Mouse (Mus musculus) ovary, postnatal 14 days (tissue): Measurements from ENCODE around the gene Scimp.
"Not testable (repeated sequence)": the region's sequence is repeated elsewhere in the genome, so short reads cannot be mapped to it uniquely, and the experiment has no call there.

Source experiments
- DNase-seq: peaks from one replicate; pipeline ENCODE4 v3.0.0; 2022; ENCODE audit warnings: low spot score

Gene Scimp

GRCm38 (mm10) chr11:70811471-70812240 lies 730 bp downstream of the Scimp start:
- no peak for DNase-seq

- DNase-seq, result no peak
These were observed 1.3 kb downstream of the Scimp start for GRCm38 (mm10) chr11:70811041-70811440.

- no peak for DNase-seq
These were observed 3.4 kb downstream of the Scimp start for GRCm38 (mm10) chr11:70809011-70809410.

GRCm38 (mm10) chr11:70808101-70808500 lies 4.3 kb downstream of the Scimp start:
- no peak for DNase-seq

GRCm38 (mm10) chr11:70807630-70808029 lies 4.8 kb downstream of the Scimp start:
- DNase-seq, result no peak

GRCm38 (mm10) chr11:70806697-70807096 lies 5.7 kb downstream of the Scimp start:
- DNase-seq, result no peak

GRCm38 (mm10) chr11:70805641-70806175 lies 6.7 kb downstream of the Scimp start:
- DNase-seq, result no peak

- no peak for DNase-seq
These were observed 8.0 kb downstream of the Scimp start for GRCm38 (mm10) chr11:70804395-70804794.

GRCm38 (mm10) chr11:70803711-70804200 lies 8.6 kb downstream of the Scimp start:
- no peak for DNase-seq

- DNase-seq, result no peak
These were observed 9.5 kb downstream of the Scimp start for GRCm38 (mm10) chr11:70802865-70803261.

- no peak for DNase-seq
These were observed 10.1 kb downstream of the Scimp start for GRCm38 (mm10) chr11:70802208-70802864.

GRCm38 (mm10) chr11:70792409-70792808 lies 20.0 kb downstream of the Scimp start:
- no peak for DNase-seq

GRCm38 (mm10) chr11:70791676-70792075 lies 20.7 kb downstream of the Scimp start:
- DNase-seq, result no peak

- DNase-seq, result no peak
These were observed 21.4 kb downstream of the Scimp start for GRCm38 (mm10) chr11:70790874-70791551.

- DNase-seq, result no peak
These were observed 22.0 kb downstream of the Scimp start for GRCm38 (mm10) chr11:70790426-70790825.

- DNase-seq, result no peak
These were observed 23.3 kb downstream of the Scimp start for GRCm38 (mm10) chr11:70788972-70789655.

GRCm38 (mm10) chr11:70787052-70787451 lies 25.3 kb downstream of the Scimp start:
- DNase-seq, result no peak

- DNase-seq, result no peak
These were observed 26.5 kb downstream of the Scimp start for GRCm38 (mm10) chr11:70785908-70786307.

- not testable (repeated sequence) for DNase-seq
These were observed 34.3 kb downstream of the Scimp start for GRCm38 (mm10) chr11:70778058-70778457.

GRCm38 (mm10) chr11:70777634-70778033 lies 34.8 kb downstream of the Scimp start:
- no peak for DNase-seq

GRCm38 (mm10) chr11:70776830-70777571 lies 35.4 kb downstream of the Scimp start:
- peak; percentile 48 for DNase-seq
